Mouse (Mus musculus) cortical plate, adult 2 months (tissue): ENCODE results near the gene Olfr117. TPM values are rescaled to one million over a fixed set of nuclear protein-coding genes. Genes with fewer than 3 reads are reported as not detected.
"Not testable (repeated sequence)": the region's sequence is repeated elsewhere in the genome, so short reads cannot be mapped to it uniquely, and the experiment has no call there.

Experiments
- H3K27ac ChIP-seq: fragments of 200-500 bp; 2 replicates; pipeline ENCODE4 v1.5.1; 2012; ENCODE audit warnings: low read length, control low read depth, inconsistent platforms; ENCODE audit not compliant: insufficient read depth
- H3K4me1 ChIP-seq: fragments of 200-500 bp; 2 replicates; pipeline ENCODE4 v1.6.1; 2011; ENCODE audit warnings: low read length; ENCODE audit not compliant: control insufficient read depth, insufficient read depth
- H3K4me3 ChIP-seq: fragments of 200-500 bp; 2 replicates; pipeline ENCODE4 v1.5.1; 2011; ENCODE audit warnings: mild to moderate bottlenecking, low read length, control low read depth; ENCODE audit not compliant: insufficient read depth
- CTCF ChIP-seq: fragments of 200-500 bp; IDR thresholded peaks from 2 replicates; pipeline ENCODE4 v1.5.1; 2011; ENCODE audit warnings: mild to moderate bottlenecking, control low read depth, low read length; ENCODE audit not compliant: insufficient read depth; ENCODE audit errors: extremely low read depth
- POLR2A ChIP-seq: fragments of 200-500 bp; IDR thresholded peaks from 2 replicates; pipeline ENCODE4 v1.6.1; 2011; ENCODE audit warnings: mild to moderate bottlenecking, low read length, control low read depth; ENCODE audit not compliant: insufficient read depth; ENCODE audit errors: extremely low read depth
- polyA plus RNA-seq: library from polyadenylated mRNA; depleted of rRNA; stranded (reverse); fragments of >200 nt; gene quantifications from 2 replicates; pipeline ENCODE4 v1.2.3, GENCODE M21; 2012; rRNA removed

The Olfr117 gene
- polyA plus RNA-seq, result not detected in 2 replicates

GRCm38 (mm10) chr17:37663682-37664081, at the start of gene Olfr117:
Olfr117 (minus strand) TSS chr17:37663782.
- no peak for TF ChIP-seq POLR2A
- no peak for TF ChIP-seq CTCF
- Histone ChIP-seq H3K4me3 (no peak within 1 kb of the TSS), H3K4me1 (no peaks in the 10 kb centered on the region)

GRCm38 (mm10) chr17:37696264-37696663, 32.7 kb upstream of the Olfr117 start, which contains the start of gene Olfr119:
Olfr119 (plus strand) TSS chr17:37696564.
- H3K4me1 ChIP-seq, H3K27ac ChIP-seq, H3K4me3 ChIP-seq: not testable (repeated sequence)

More at GRCm38 (mm10) chr17:37663682-37664081, at the start of gene Olfr117:
- no peak within 1 kb of the TSS for H3K27ac ChIP-seq

GRCm38 (mm10) chr17:37666688-37667087, 3.1 kb upstream of the Olfr117 start, which contains the start of gene Olfr118:
Olfr118 (plus strand) TSS chr17:37666988.
- Histone ChIP-seq H3K4me1 (no peaks in the 10 kb centered on the region), H3K4me3 (no peak within 1 kb of the TSS), H3K27ac (no peak within 1 kb of the TSS)
- TF ChIP-seq CTCF (no peak), POLR2A (no peak)

- Histone ChIP-seq H3K4me3 (no peak within 1 kb of the TSS), H3K27ac (no peak within 1 kb of the TSS), H3K4me1 (no peaks in the 10 kb centered on the region)
- no peak for TF ChIP-seq POLR2A
- TF ChIP-seq CTCF, result no peak
Measured at GRCm38 (mm10) chr17:37627009-37627408, 36.6 kb downstream of the Olfr117 start, which contains the start of the genes Olfr115 and Olfr116. Olfr115 (minus strand) TSS chr17:37627109. Olfr116 (minus strand) TSS chr17:37627199.

Other genes starting within 250 kb of the Olfr117 start
- gene Olfr108, start 218.3 kb downstream of the Olfr117 start, polyA plus RNA-seq, result not detected in 2 replicates
- gene Olfr109, start 204.9 kb downstream of the Olfr117 start, polyA plus RNA-seq, result not detected in 2 replicates
- gene H2-M2, start 180.2 kb downstream of the Olfr117 start, polyA plus RNA-seq, result not detected in 2 replicates
- gene Olfr110, start 171.3 kb downstream of the Olfr117 start, polyA plus RNA-seq, result 0.15 and 0.19 TPM in 2 replicates
- 0.15 and 0.42 TPM in 2 replicates for gene Olfr111, start 155.8 kb downstream of the Olfr117 start, polyA plus RNA-seq
- not detected in 2 replicates for gene Olfr112, start 94.3 kb downstream of the Olfr117 start, polyA plus RNA-seq
- not detected in 2 replicates for gene Olfr113, start 86.1 kb downstream of the Olfr117 start, polyA plus RNA-seq
- not detected in 2 replicates for gene Olfr114, start 71.0 kb downstream of the Olfr117 start, polyA plus RNA-seq
- not detected in 2 replicates for gene Olfr115, start 36.7 kb downstream of the Olfr117 start, polyA plus RNA-seq
- gene Olfr116, start 36.6 kb downstream of the Olfr117 start, polyA plus RNA-seq, result not detected in 2 replicates
- gene Olfr118, start 3.2 kb upstream of the Olfr117 start, polyA plus RNA-seq, result not detected in 2 replicates
- gene Olfr119, start 32.8 kb upstream of the Olfr117 start, polyA plus RNA-seq, result not detected in 2 replicates
- gene Olfr120, start 58.0 kb upstream of the Olfr117 start, polyA plus RNA-seq, result not detected in 2 replicates
- not detected in 2 replicates for gene Olfr121, start 85.1 kb upstream of the Olfr117 start, polyA plus RNA-seq
- not detected in 2 replicates for gene Olfr122, start 104.8 kb upstream of the Olfr117 start, polyA plus RNA-seq
- gene Olfr123, start 129.7 kb upstream of the Olfr117 start, polyA plus RNA-seq, result not detected in 2 replicates
- not detected in 2 replicates for gene Olfr124, start 136.1 kb upstream of the Olfr117 start, polyA plus RNA-seq
- gene Olfr125, start 169.2 kb upstream of the Olfr117 start, polyA plus RNA-seq, result not detected in 2 replicates
- not detected in 2 replicates for gene Olfr126, start 183.7 kb upstream of the Olfr117 start, polyA plus RNA-seq
- not detected in 2 replicates for gene Olfr127, start 236.7 kb upstream of the Olfr117 start, polyA plus RNA-seq